Mouse (Mus musculus): ENCODE results near the gene Pfkfb1.

Pfkfb1 gene

GRCm38 (mm10) chrX:150588023-150588764 lies at the start of gene Pfkfb1:
Gene Pfkfb1, plus strand, starts transcription at chrX:150588229.
- peak; percentile 55 to 64 for DNase-seq (ENCODE audit: low spot score in 2 of 2)

DNA sequence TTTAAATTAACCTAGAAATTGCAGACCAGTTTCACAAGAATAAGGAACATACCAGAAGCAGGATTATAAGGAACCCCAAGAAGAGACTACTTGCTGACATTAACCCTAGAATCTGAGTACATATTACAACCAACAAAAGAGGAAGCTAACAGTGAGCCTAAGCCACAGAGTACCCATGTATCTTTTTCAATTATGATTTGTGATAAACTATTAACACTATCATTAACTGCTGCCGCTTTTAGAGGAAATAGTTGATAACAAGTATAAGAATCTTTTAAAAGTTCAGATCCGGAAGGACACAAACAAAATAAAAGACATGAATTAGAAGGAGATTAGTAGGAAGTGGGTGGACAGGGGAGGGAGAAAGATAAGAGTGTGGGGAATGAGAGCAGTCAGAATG lies 47.9 kb upstream of the Pfkfb1 start:
- DNase-seq (ENCODE audit: low spot score in 2 of 2): no peak

- DNase-seq (ENCODE audit: low spot score in 2 of 2): no peak
Observed at GRCm38 (mm10) chrX:150541684-150542083, 46.3 kb upstream of the Pfkfb1 start.

- DNase-seq (ENCODE audit: low spot score in 2 of 2): no peak
Observed at GRCm38 (mm10) chrX:150547239-150547638, 40.8 kb upstream of the Pfkfb1 start, which contains the start of gene Alas2. Gene Alas2, plus strand, starts transcription at chrX:150547375.

DNA sequence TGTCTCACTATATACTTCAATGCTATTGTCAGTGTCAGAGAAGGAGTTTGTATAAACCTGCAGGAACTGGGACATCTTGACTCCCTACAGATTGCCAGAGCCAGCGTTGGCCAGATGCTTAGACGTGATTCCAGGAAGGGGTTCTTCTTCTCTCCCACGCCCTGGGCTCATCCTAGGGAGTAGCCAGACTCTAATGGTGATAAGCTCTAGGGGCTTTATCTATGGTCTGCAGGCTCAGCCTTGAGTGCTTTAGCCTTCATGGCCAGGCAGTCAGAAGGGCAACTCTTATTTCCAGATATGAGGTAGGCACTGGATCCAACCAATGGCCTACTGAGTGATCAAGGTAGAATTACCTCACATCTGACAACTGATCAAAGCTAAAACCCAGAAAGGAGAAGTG lies 38.4 kb upstream of the Pfkfb1 start:
- peak; percentile 24 to 47 for DNase-seq (ENCODE audit: low spot score in 2 of 2)

- no peak for DNase-seq (ENCODE audit: low spot score in 2 of 2)
Observed at GRCm38 (mm10) chrX:150551986-150552385, 36.0 kb upstream of the Pfkfb1 start.

- DNase-seq (ENCODE audit: low spot score in 2 of 2): no peak
Observed at GRCm38 (mm10) chrX:150554032-150554431, 34.0 kb upstream of the Pfkfb1 start.

DNA sequence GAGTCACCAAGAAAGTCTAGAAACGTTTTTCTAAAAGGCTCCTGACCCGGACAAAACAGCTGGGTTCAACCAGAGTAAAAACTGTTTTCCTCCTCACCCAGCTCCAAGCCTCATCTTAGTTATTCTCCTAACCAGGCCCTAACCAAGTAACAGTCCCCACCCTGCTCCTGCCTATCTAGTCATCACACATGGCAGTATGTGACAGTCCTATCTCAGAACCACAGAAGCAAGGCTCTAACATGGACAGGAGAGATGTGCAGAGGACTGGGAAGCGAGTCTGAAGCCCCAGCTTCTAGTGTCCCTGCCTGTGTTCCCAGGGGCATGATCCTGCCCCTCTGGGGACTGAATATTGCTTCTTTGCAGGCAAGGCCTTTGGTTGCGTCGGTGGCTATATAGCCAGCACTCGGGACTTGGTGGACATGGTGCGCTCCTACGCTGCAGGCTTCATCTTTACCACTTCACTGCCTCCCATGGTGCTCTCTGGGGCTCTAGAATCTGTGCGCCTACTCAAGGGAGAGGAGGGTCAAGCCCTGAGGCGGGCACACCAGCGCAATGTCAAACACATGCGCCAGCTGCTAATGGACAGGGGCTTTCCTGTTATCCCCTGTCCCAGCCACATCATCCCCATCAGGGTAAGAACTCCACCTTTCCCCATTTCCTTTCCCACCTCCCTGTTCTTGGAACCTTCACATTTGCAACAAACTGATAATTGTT lies 23.2 kb upstream of the Pfkfb1 start:
- DNase-seq (ENCODE audit: low spot score in 2 of 2): peak in 1 of 2 experiments; percentile 12

DNA sequence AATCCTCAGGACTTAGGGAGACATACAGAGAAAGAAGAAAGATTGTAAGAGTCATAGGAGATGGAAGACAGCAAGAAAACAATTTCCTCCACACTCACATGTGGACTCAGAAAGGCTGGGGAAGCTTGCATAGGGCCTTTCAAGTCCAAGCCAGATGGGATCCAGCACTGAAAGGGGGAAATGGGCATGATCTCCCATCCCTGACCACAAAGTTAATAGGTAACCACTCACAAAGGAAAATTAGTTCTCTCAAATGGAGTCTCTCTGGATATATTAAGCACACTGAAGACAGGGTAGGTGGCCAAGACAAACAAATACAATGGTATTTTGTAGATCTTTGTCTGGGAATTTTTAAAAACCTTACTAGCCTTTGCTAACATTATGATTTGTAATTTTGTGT lies 6.1 kb upstream of the Pfkfb1 start:
- DNase-seq (ENCODE audit: low spot score in 2 of 2): no peak

DNA sequence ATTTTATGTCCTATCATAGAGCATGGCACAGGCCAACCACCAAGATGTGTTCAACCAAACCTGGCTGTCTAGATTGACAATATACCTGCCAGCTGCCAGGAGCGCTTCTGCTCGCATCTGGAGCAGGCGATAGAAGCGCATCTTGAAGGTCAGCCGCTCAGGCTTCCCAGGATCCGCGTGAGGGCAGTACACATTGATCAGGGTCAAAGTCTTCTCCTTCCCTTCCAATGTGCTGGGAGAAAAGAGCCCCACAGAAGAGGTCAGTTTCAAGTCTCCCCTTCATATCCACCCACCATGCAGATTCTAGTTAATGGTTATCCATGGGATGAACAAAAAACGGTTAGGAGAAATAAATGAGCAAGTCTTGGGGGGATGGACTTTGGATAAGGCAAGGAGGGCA lies 2.9 kb upstream of the Pfkfb1 start:
- DNase-seq (ENCODE audit: low spot score in 2 of 2): no peak

DNA sequence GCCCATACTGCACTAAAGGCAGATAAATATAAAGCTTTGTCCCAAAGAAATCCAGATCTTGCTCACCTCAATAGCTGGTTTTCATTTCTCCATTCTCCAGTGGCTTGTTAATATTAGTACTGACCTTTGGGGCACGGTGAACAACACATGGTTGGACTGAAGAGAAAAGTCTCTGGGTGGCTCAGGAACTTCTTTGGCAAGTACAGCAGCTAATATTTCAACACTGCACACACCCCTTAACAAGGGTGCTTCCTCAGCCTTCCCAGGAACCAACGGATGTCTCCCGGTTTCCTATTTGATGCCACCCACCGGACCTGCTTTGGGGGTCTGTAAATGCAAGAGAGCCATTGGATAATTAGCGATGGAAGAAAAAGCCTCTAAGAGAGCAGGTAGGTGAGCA lies 1.7 kb downstream of the Pfkfb1 start, which contains the start of gene Apex2:
Apex2 (minus strand) TSS at position 173 of the 400 bp plus-strand sequence.
- DNase-seq (ENCODE audit: low spot score in 2 of 2): no peak

DNA sequence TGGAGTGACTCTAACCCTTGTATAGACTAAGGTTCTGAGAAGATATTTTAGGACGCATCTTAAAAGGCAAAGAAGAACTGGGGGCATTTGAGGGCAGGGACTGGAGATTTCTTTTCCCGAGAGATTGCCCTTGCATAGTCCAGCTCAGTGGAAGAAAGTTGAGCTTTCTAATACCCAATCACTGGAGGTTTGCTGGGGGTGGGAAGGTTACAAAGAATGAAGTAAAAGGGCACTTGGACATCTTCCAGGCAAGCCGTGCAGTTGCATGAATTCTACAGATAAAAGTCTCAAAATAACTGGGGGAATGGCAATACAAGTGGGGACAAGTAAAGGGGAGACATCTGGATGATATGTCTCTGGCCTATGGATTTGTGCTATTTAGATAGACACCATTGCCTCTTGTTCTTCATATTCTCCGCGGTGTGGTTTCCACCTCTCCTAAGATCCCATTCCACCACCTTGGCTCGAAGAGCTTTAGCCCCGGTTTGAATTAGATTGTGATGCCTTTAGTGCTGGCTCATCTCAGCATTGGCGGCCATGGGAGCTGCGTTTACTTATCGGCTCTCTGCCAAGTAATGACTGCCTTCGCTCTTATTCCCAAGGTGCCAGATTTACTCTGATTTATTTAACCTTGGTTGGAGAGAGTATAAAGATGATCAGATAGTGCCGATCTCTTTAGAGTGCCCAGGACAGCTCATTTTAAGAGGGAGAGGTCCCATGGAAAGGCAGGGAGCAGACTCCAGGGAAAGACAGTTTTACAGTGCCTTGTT lies 5.4 kb downstream of the Pfkfb1 start:
- DNase-seq (ENCODE audit: low spot score in 2 of 2): no peak

DNA sequence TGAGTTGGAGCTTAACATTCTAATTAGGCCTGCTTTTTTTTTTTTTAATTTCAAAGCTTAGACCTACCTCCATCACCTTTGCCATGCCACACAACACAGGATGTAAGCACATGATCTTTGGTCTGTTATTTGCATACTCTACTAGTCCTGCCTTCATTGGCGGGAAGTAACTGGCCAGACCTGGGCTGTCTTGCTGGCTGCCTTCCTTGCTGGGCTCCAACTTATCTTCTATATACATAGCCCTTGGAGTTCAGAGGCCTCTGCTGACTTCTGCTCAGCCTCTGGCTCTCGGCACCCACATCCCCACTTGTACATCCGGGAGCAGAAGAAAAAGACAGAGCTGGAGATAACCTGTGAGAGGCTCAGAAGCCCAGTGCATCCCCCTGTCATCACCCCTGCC lies 6.1 kb downstream of the Pfkfb1 start:
- no peak for DNase-seq (ENCODE audit: low spot score in 2 of 2)

DNA sequence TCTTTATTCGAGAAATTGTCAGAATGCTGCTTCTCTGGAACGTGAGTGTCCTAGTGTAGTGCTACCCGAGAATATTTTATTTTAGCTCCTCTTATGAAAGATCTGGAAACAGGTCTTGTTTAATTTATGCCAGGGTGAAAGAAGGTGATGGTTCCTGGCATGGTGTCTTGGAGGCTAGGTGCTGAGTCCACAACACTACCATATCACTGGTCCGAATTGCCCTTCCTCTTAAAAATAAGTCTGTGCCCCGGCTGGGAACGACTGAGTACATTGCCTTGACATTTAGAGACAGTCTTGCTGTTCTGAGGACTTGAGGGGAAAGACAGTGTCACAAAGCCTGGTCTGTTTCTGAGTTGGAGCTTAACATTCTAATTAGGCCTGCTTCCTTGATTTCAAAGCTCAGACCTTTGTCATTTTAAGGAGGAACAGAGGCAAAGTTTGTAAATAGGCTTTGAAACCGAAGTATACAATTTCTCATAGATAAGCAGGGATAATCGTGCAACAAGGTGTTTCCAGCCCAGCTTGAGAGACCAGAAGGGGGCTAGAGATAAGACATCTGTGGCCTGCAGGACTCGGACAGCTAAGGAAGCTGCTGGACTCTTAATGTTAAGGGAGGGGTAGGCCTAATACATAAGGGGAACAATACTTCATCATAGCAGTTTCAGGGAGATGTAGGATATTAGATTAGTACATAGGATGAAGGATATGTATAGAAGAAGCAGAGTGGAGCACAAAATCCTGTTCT lies 7.2 kb downstream of the Pfkfb1 start:
- no peak for DNase-seq (ENCODE audit: low spot score in 2 of 2)

- no peak for DNase-seq (ENCODE audit: low spot score in 2 of 2)
Observed at GRCm38 (mm10) chrX:150598882-150599281, 10.9 kb downstream of the Pfkfb1 start.

- DNase-seq (ENCODE audit: low spot score in 2 of 2): no peak
Observed at GRCm38 (mm10) chrX:150636421-150636820, 48.4 kb downstream of the Pfkfb1 start.

DNA sequence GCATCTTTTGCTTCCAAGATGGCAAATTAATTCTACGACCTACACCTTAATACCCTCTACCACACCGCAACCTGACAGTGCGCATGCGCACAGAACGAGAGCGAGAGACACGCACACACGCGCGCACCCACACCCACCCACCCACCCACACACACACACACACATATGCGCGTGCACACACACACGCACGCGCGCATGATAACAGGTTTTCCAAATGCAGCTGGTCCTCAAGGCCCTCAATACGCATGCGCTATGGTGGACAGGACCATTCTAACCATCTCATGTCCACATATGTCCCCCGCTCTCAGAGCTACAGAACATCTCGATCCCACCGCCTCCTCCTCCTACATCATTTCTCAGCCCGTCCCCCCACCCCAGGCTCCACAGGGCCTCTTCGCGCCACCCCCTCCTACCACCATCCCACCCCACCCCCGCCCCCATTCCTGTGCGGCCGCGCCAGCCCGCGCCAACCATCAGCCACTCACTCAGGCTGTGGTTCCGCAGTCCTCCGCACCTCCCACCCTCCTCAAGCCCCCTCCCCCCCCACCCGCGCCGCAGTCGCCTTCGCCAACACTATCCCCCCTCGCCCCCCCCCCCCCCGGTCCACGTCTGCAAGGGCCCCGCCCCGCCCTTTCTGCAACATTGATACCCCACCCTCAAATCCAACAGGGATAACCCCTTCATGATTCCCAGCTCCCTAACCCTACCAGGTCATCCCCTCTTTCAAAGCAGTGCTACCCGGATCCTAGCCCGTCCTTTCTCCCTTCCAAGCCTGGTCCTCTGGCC lies 68.3 kb downstream of the Pfkfb1 start:
- no peak for DNase-seq (ENCODE audit: low spot score in 2 of 2)

DNA sequence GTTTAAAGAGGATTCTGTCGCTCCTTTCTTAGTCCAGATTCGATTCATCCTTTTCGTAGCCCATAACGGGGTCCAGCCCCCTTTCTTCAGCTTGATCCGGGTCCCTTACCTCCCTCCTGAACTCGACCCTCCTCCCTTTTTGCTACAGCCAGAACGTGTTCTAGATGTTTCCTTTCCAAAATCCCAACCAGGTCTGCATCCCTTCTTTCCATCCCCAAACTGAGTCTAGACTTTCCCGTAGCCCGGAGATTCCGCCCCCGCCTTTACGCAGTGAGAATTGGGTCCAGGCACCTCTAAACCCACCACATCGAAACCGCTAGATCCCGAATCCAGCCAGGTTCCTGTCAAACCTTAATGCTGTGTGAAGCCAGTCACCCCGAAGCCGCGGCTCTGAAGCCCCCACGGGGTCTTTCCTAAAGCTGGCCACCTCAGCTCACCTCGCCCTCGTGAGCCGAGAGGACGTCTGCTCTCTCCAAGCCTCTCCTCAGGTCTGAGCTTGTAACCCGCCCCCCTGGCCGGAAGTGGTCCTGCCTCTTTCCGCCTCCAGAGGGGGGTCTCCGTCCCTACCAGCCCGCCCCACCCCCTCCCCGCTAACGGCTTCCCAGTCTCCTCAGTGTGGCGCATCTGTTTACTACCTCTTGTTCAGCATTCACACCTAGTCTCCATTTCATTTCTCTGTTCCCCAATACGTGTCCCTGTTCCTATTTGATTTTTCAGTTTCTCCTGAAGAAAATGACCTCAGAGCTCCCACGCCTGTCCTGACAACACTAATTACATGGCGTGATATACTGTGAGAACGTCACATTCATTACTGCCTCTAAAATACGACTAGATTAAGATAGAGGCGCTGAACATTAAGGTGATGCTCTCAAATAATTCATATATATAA lies 69.1 kb downstream of the Pfkfb1 start, which contains the start of gene Tro:
Tro (minus strand) TSS at position 676 of the 889 bp plus-strand sequence.
- DNase-seq (ENCODE audit: low spot score in 2 of 2): no peak

- no peak for DNase-seq (ENCODE audit: low spot score in 2 of 2)
Observed at GRCm38 (mm10) chrX:150657797-150658118, 69.7 kb downstream of the Pfkfb1 start.

DNA sequence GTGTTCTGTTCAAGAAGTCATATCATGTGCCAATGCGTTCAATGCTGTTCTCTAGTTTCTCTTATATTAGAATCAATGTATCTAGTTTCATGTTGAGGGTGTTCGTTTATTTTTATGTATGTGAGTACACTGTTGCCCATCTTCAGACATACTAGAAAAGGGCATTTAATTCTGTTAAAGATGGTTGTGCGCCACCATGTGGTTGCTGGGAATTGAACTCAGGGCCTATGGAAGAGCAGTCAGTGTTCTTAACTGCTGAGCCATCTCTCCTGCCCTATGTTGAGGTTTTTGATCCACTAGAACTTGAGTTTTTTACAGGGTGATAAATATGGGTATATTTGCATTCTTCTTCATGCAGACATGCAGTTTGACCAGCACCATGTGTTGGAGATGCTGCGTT lies 74.8 kb downstream of the Pfkfb1 start:
- DNase-seq (ENCODE audit: low spot score in 2 of 2): peak in 1 of 2 experiments; percentile 13
